ENCODE assay signal across 19 mouse cellular contexts in genomic region chr2:154181900-154182299, GRCm38 (mm10). TPM values are rescaled to one million over a fixed set of nuclear protein-coding genes. Genes with fewer than 3 reads are reported as not detected.
"Had no signal": no experiment of that assay in that cellular context is flagged by ENCODE, and none has a peak within 500 bp of the region (broad histone marks: within the 10 kb centered on the region; RNA-seq: fewer than 3 reads in every experiment).

No protein-coding gene starts in this region.

RNA-seq across cellular contexts. Expression of gene Bpifb1, which starts 8.7 kb away (rescaled TPM):
- polyA plus RNA-seq: embryonic facial prominence, embryonic 10.5 days; embryonic facial prominence, embryonic 11.5 days; embryonic facial prominence, embryonic 12.5 days; embryonic facial prominence, embryonic 13.5 days; erythroblast, embryonic 14.5 days; forebrain, embryonic 10.5 days; forebrain, embryonic 11.5 days; forebrain, embryonic 12.5 days; forebrain, embryonic 13.5 days; gonadal fat pad, adult 2 months had no signal

RNA-seq across cellular contexts. Expression of gene Bpifa5, which starts 19.5 kb away (rescaled TPM):
- polyA plus RNA-seq: cortical plate, adult 2 months; embryonic facial prominence, embryonic 10.5 days; embryonic facial prominence, embryonic 11.5 days; embryonic facial prominence, embryonic 12.5 days; embryonic facial prominence, embryonic 13.5 days; embryonic facial prominence, embryonic 14.5 days; embryonic facial prominence, embryonic 15.5 days; erythroblast, embryonic 14.5 days; forebrain, embryonic 10.5 days; forebrain, embryonic 11.5 days; forebrain, embryonic 12.5 days; forebrain, embryonic 13.5 days; forebrain, embryonic 14.5 days; forebrain, embryonic 15.5 days; forebrain, embryonic 16.5 days; forebrain, postnatal 0 days; frontal cortex, adult 2 months; gonadal fat pad, adult 2 months; heart, adult 2 months had no signal

RNA-seq across cellular contexts. Expression of gene Bpifa1, which starts 39.2 kb away (rescaled TPM):
- polyA plus RNA-seq: cortical plate, adult 2 months; embryonic facial prominence, embryonic 10.5 days; embryonic facial prominence, embryonic 11.5 days; embryonic facial prominence, embryonic 12.5 days; erythroblast, embryonic 14.5 days; forebrain, embryonic 10.5 days; forebrain, embryonic 11.5 days; forebrain, embryonic 12.5 days; forebrain, embryonic 13.5 days; forebrain, embryonic 14.5 days; forebrain, embryonic 15.5 days; forebrain, embryonic 16.5 days; frontal cortex, adult 2 months; gonadal fat pad, adult 2 months had no signal

RNA-seq across cellular contexts. Expression of gene Bpifb5, which starts 41.6 kb away (rescaled TPM):
- polyA plus RNA-seq: erythroblast, embryonic 14.5 days; forebrain, embryonic 11.5 days; forebrain, embryonic 13.5 days had no signal

RNA-seq across cellular contexts. Expression of gene Bpifa3, which starts 51.8 kb away (rescaled TPM):
- polyA plus RNA-seq: cortical plate, adult 2 months; embryonic facial prominence, embryonic 10.5 days; embryonic facial prominence, embryonic 11.5 days; embryonic facial prominence, embryonic 12.5 days; embryonic facial prominence, embryonic 13.5 days; embryonic facial prominence, embryonic 14.5 days; embryonic facial prominence, embryonic 15.5 days; erythroblast, embryonic 14.5 days; forebrain, embryonic 10.5 days; forebrain, embryonic 11.5 days; forebrain, embryonic 12.5 days; forebrain, embryonic 13.5 days; forebrain, embryonic 14.5 days; forebrain, embryonic 15.5 days; forebrain, embryonic 16.5 days; forebrain, postnatal 0 days; frontal cortex, adult 2 months; heart, adult 2 months had no signal
